Mouse (Mus musculus) MEL (cell line): ENCODE measurements around the gene Gltp. TPM values are rescaled to one million over a fixed set of nuclear protein-coding genes. Genes with fewer than 3 reads are reported as not detected.

Experiments used
- DNase-seq: peaks from one replicate; pipeline ENCODE4 v3.0.0; 2011; ENCODE audit warnings: low read depth, low spot score
- H3K27ac ChIP-seq: 2 replicates; pipeline ENCODE4 v1.5.1; 2012; ENCODE audit warnings: low read depth, mild to moderate bottlenecking, control low read depth, low read length, moderate library complexity; ENCODE audit not compliant: control insufficient read depth
- H3K27me3 ChIP-seq, 2 experiments: fragments of 150-350 bp in 1 of 2; sonication (generic) in 1 of 2; 2 replicates each; pipeline ENCODE4 v1.6.1; 2012; ENCODE audit warnings: low read length in 2 of 2, mild to moderate bottlenecking in 2 of 2, improper control_type of control experiment in 1 of 2, moderate library complexity in 1 of 2; ENCODE audit not compliant: insufficient read depth in 2 of 2, control insufficient read depth in 1 of 2
- H3K36me3 ChIP-seq, 2 experiments: 2 replicates each; pipeline ENCODE4 v1.6.1; 2012 to 2014; ENCODE audit warnings: low read length in 2 of 2, improper control_type of control experiment in 1 of 2, inconsistent platforms in 1 of 2, mild to moderate bottlenecking in 1 of 2; ENCODE audit not compliant: insufficient read depth in 2 of 2, control insufficient read depth in 1 of 2
- H3K4me1 ChIP-seq, 2 experiments: fragments of 150-350 bp in 1 of 2; sonication (generic) in 1 of 2; 2 replicates each; pipeline ENCODE4 v1.6.1; 2012; ENCODE audit warnings: low read length in 2 of 2, improper control_type of control experiment in 1 of 2, mild to moderate bottlenecking in 1 of 2; ENCODE audit not compliant: insufficient read depth in 2 of 2, control insufficient read depth in 1 of 2
- H3K4me3 ChIP-seq, 2 experiments: fragments of 150-350 bp in 1 of 2; sonication (generic) in 1 of 2; 2 replicates each; pipeline ENCODE4 v1.5.1; 2012; ENCODE audit warnings: low read depth in 2 of 2, low read length in 2 of 2, mild to moderate bottlenecking in 2 of 2, moderate library complexity in 2 of 2, control low read depth in 1 of 2, improper control_type of control experiment in 1 of 2; ENCODE audit not compliant: control insufficient read depth in 1 of 2, insufficient read depth in 1 of 2
- H3K79me2 ChIP-seq: 2 replicates; pipeline ENCODE4 v1.6.1; 2012; ENCODE audit warnings: mild to moderate bottlenecking, low read length, moderate library complexity; ENCODE audit not compliant: control insufficient read depth, poor library complexity, insufficient read depth
- H3K9ac ChIP-seq: 2 replicates; pipeline ENCODE4 v1.6.1; 2012; ENCODE audit warnings: low read depth, mild to moderate bottlenecking, control low read depth, low read length, moderate library complexity; ENCODE audit not compliant: control insufficient read depth, poor library complexity, severe bottlenecking
- H3K9me3 ChIP-seq: fragments of 150-350 bp; sonication (generic); replicated peaks from 2 replicates; pipeline ENCODE4 v1.6.1; 2012; ENCODE audit warnings: mild to moderate bottlenecking, low read length, improper control_type of control experiment, moderate library complexity; ENCODE audit not compliant: insufficient read depth
- CHD2 ChIP-seq: IDR thresholded peaks from 2 replicates; pipeline ENCODE4 v1.6.1; 2011; ENCODE audit warnings: low read length, improper control_type of control experiment
- CTCF ChIP-seq, 3 experiments: IDR thresholded peaks in 2 of 3; conservative IDR thresholded peaks in 1 of 3; 2 replicates each; pipeline ENCODE4 v1.5.1; 2011 to 2012; ENCODE audit warnings: low read length in 3 of 3, low read depth in 2 of 3, mild to moderate bottlenecking in 2 of 3, improper control_type of control experiment in 1 of 3, inconsistent platforms in 1 of 3, mixed read lengths in 1 of 3, moderate library complexity in 1 of 3; ENCODE audit not compliant: control insufficient read depth in 1 of 3, insufficient read depth in 1 of 3, poor library complexity in 1 of 3, severe bottlenecking in 1 of 3
- ELF1 ChIP-seq: IDR thresholded peaks from 2 replicates; pipeline ENCODE4 v1.6.1; 2014; ENCODE audit warnings: low read depth, mild to moderate bottlenecking, inconsistent platforms, low read length, improper control_type of control experiment, moderate library complexity
- EP300 ChIP-seq, 2 experiments: IDR thresholded peaks; 2 replicates each; pipeline ENCODE4 v1.6.1; 2011; ENCODE audit warnings: improper control_type of control experiment in 2 of 2, low read length in 2 of 2, low read depth in 1 of 2, mild to moderate bottlenecking in 1 of 2
- GATA1 ChIP-seq: IDR thresholded peaks from 2 replicates; pipeline ENCODE4 v1.6.1; 2011; ENCODE audit warnings: low read depth, low read length, improper control_type of control experiment
- JUND ChIP-seq: IDR thresholded peaks from 2 replicates; pipeline ENCODE4 v1.6.1; 2011; ENCODE audit warnings: low read depth, mild to moderate bottlenecking, improper control_type of control experiment, low read length
- MAFK ChIP-seq: IDR thresholded peaks from 2 replicates; pipeline ENCODE4 v1.6.1; 2011; ENCODE audit warnings: low read depth, mild to moderate bottlenecking, low read length, improper control_type of control experiment, borderline replicate concordance
- MAX ChIP-seq: IDR thresholded peaks from 2 replicates; pipeline ENCODE4 v1.6.1; 2011; ENCODE audit warnings: low read length, improper control_type of control experiment
- MAZ ChIP-seq: IDR thresholded peaks from 2 replicates; pipeline ENCODE4 v1.6.1; 2012; ENCODE audit warnings: low read depth, mild to moderate bottlenecking, inconsistent platforms, low read length, improper control_type of control experiment
- MYB ChIP-seq: IDR thresholded peaks from 2 replicates; pipeline ENCODE4 v1.6.1; 2011; ENCODE audit warnings: mild to moderate bottlenecking, low read depth, low read length, improper control_type of control experiment
- NRF1 ChIP-seq: IDR thresholded peaks from 2 replicates; pipeline ENCODE4 v1.6.1; 2014; ENCODE audit warnings: low read depth, mild to moderate bottlenecking, inconsistent platforms, low read length, improper control_type of control experiment, moderate library complexity; ENCODE audit not compliant: poor library complexity, insufficient read depth, severe bottlenecking
- POLR2A ChIP-seq, 2 experiments: IDR thresholded peaks; 2 replicates each; pipeline ENCODE4 v1.6.1; 2011 to 2012; ENCODE audit warnings: low read length in 2 of 2, mild to moderate bottlenecking in 2 of 2, control low read depth in 1 of 2, improper control_type of control experiment in 1 of 2, low read depth in 1 of 2, moderate library complexity in 1 of 2; ENCODE audit not compliant: control insufficient read depth in 1 of 2, insufficient read depth in 1 of 2, poor library complexity in 1 of 2
- POLR2AphosphoS2 ChIP-seq: IDR thresholded peaks from 2 replicates; pipeline ENCODE4 v1.6.1; 2011; ENCODE audit warnings: low read length, improper control_type of control experiment
- POLR2AphosphoS5 ChIP-seq: IDR thresholded peaks from 2 replicates; pipeline ENCODE4 v1.6.1; 2012; ENCODE audit warnings: low read depth, borderline replicate concordance, mild to moderate bottlenecking, inconsistent platforms, low read length, moderate library complexity, mixed read lengths
- RAD21 ChIP-seq: IDR thresholded peaks from 2 replicates; pipeline ENCODE4 v1.6.1; 2011; ENCODE audit warnings: mild to moderate bottlenecking, low read depth, low read length, improper control_type of control experiment
- RCOR1 ChIP-seq: IDR thresholded peaks from 2 replicates; pipeline ENCODE4 v1.6.1; 2012; ENCODE audit warnings: low read depth, mild to moderate bottlenecking, inconsistent platforms, low read length, improper control_type of control experiment
- TAL1 ChIP-seq: IDR thresholded peaks from 2 replicates; pipeline ENCODE4 v1.6.1; 2012; ENCODE audit warnings: mild to moderate bottlenecking, inconsistent platforms, low read length, moderate library complexity, mixed read lengths
- TBP ChIP-seq: IDR thresholded peaks from 2 replicates; pipeline ENCODE4 v1.8.0; 2011; ENCODE audit warnings: low read depth, low read length, improper control_type of control experiment
- UBTF ChIP-seq: IDR thresholded peaks from 2 replicates; pipeline ENCODE4 v1.6.1; 2012; ENCODE audit warnings: low read depth, mild to moderate bottlenecking, inconsistent platforms, low read length, improper control_type of control experiment, moderate library complexity, borderline replicate concordance; ENCODE audit not compliant: insufficient read depth
- USF2 ChIP-seq, 2 experiments: IDR thresholded peaks; 2 replicates each; pipeline ENCODE4 v1.6.1; 2011 to 2012; ENCODE audit warnings: improper control_type of control experiment in 2 of 2, low read length in 2 of 2, borderline replicate concordance in 1 of 2, inconsistent platforms in 1 of 2, low read depth in 1 of 2, mild to moderate bottlenecking in 1 of 2; ENCODE audit not compliant: insufficient read depth in 1 of 2
- ZNF384 ChIP-seq: IDR thresholded peaks from 2 replicates; pipeline ENCODE4 v1.6.1; 2012; ENCODE audit warnings: low read depth, mild to moderate bottlenecking, inconsistent platforms, low read length, improper control_type of control experiment
- polyA plus RNA-seq, 2 experiments: library from polyadenylated mRNA; stranded (reverse) in 1 of 2; unstranded in 1 of 2; fragments of >175 nt in 1 of 2; fragments of >200 nt in 1 of 2; gene quantifications; 2 replicates each; pipeline versions ENCODE4 v1.2.1 to v1.2.4; 2012; ENCODE audit warnings: low replicate concordance in 2 of 2, low read depth in 1 of 2; ENCODE audit not compliant: insufficient read length in 2 of 2, insufficient read depth in 1 of 2, missing spikeins in 1 of 2
- total RNA-seq: library from RNA; depleted of rRNA; stranded (reverse); fragments of 300-350 nt; gene quantifications from 2 replicates; pipeline ENCODE4 v1.2.3, GENCODE M21; 2012

The Gltp gene
- total and polyA plus RNA-seq, 3 experiments, result 18.8 to 211 (median 67.2) TPM

DNA sequence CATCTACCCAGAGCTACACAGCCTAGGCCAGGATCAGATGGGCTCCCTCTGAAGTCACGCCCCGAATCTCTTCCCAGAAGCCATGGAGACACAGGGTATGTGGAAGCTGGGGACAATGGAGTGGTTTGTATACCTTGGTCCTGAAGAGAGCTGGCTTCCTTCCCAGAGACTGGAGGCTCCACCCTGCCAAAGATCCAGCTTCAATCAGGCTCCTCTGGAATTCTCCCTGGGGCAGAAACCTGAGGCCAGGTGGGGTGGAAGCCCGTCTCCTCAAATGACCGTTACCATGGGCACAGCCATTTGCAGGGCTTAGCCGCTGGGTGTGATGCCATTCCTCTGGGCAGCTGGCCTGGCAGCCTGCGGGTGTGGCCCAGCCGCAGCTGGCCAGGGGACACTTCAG, 26.0 kb downstream of the Gltp start:
- Histone ChIP-seq H3K36me3 (0 out of 4 replicates have a peak, but pooled peaks cover 0 to 4% of the 10 kb centered on the region in 2 experiments), H3K27me3 (no peaks in the 10 kb centered on the region), H3K79me2 (no peaks in the 10 kb centered on the region), H3K27ac (no peak overlapping the region), H3K9ac (no peak overlapping the region), H3K9me3 (no peaks in the 10 kb centered on the region), H3K4me1 (peaks cover 4 to 15% of the 10 kb centered on the region in 2 experiments; a peak in 2 of 4 replicates), H3K4me3 (no peak overlapping the region)
- TF ChIP-seq CTCF (IDR thresholded peaks at IDR 0.05 in 2 of 3, conservative IDR thresholded peaks at IDR 0.05 in 1 of 3; ENCODE audit: control insufficient read depth in 1 of 3, insufficient read depth in 1 of 3, low read depth in 2 of 3, low read length in 3 of 3, poor library complexity in 1 of 3, severe bottlenecking in 1 of 3) (no peak), MAFK (no peak), TBP (no peak), RAD21 (no peak), TAL1 (no peak), POLR2AphosphoS2 (no peak), RCOR1 (no peak), MYB (no peak), MAX (no peak), ZNF384 (no peak), GATA1 (no peak), ELF1 (no peak), CHD2 (no peak), POLR2AphosphoS5 (no peak)
- no peak for DNase-seq

DNA sequence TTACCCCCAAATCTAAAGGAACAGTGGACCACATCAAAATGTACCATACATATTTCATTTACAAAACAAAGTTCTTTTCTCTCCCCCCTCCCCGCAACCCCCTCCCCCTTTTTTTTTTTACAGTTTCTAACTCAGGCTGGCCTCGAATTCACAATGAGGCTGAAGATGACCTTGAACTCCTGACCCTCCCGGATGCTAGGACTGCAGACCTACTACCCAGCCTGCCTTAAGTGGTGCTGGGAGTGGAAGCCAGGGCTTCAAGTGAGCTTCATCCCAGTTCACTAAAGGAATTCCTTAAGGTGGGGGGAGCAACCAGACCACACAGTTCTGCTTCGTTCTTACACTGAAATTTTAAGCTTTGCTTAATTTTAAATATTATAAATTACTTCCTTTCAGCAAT, 26.6 kb downstream of the Gltp start:
- Histone ChIP-seq H3K36me3 (0 out of 4 replicates have a peak, but pooled peaks cover 0 to 4% of the 10 kb centered on the region in 2 experiments), H3K4me1 (peaks cover 4 to 15% of the 10 kb centered on the region in 2 experiments; a peak in 2 of 4 replicates), H3K4me3 (no peak overlapping the region), H3K9me3 (no peaks in the 10 kb centered on the region), H3K9ac (no peak overlapping the region), H3K27me3 (no peaks in the 10 kb centered on the region), H3K79me2 (no peaks in the 10 kb centered on the region), H3K27ac (no peak overlapping the region)
- TF ChIP-seq UBTF (no peak), POLR2AphosphoS2 (no peak), MAX (no peak), EP300 (IDR thresholded peaks at IDR 0.05; ENCODE audit: low read depth in 1 of 2, low read length in 2 of 2) (no peak), MAZ (no peak), USF2 (IDR thresholded peaks at IDR 0.05; ENCODE audit: borderline replicate concordance in 1 of 2, insufficient read depth in 1 of 2, low read depth in 1 of 2, low read length in 2 of 2) (no peak), MAFK (no peak), POLR2A (IDR thresholded peaks at IDR 0.05; ENCODE audit: control insufficient read depth in 1 of 2, insufficient read depth in 1 of 2, low read depth in 1 of 2, low read length in 2 of 2, poor library complexity in 1 of 2) (no peak), JUND (no peak), NRF1 (no peak)
- no peak for DNase-seq
